Mouse (Mus musculus): Measurements from ENCODE around the gene Tmem255a. TPM values are rescaled to one million over a fixed set of nuclear protein-coding genes. Genes with fewer than 3 reads are reported as not detected.

Gene Tmem255a
- 0.08 TPM in 1 of 2 replicates, not detected in the other for polyA plus RNA-seq (2012; ENCODE audit: low replicate concordance)

DNA sequence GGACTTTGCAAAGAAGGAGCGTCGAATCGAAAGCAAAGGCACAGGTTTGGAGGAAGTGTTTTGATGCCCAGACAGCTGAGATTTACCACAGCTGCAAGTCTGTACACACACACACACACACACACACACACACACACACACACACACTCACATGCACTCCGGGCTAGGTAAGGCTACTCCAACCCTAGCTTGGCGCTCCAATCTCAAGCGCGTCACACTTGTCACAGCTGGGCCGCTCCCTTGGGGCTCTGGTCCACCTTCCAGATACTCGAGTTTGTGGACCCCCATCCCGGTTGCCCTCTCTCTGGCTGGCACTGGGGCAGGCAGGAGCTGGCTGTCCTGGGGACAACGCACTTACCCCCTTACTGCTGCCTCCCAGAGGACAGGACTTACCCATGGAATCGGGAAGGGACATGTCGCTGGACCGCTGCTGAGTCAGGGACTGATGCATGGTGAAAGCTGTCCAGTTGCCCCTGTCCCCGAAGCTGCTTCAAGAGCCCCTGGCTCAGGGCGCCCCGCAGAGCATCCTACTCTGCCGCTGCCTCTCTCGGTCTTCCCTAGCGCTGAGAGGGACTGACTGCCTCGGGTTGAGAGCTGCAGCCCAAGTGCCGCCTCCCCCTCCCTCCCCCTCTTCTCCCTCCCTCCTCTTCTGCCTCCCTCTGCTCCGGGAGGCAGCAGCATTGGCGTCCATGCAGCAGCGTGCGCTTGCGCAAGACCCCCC lies at the start of gene Tmem255a:
Tmem255a (minus strand) TSS at position 589 of the 721 bp plus-strand sequence.

DNA sequence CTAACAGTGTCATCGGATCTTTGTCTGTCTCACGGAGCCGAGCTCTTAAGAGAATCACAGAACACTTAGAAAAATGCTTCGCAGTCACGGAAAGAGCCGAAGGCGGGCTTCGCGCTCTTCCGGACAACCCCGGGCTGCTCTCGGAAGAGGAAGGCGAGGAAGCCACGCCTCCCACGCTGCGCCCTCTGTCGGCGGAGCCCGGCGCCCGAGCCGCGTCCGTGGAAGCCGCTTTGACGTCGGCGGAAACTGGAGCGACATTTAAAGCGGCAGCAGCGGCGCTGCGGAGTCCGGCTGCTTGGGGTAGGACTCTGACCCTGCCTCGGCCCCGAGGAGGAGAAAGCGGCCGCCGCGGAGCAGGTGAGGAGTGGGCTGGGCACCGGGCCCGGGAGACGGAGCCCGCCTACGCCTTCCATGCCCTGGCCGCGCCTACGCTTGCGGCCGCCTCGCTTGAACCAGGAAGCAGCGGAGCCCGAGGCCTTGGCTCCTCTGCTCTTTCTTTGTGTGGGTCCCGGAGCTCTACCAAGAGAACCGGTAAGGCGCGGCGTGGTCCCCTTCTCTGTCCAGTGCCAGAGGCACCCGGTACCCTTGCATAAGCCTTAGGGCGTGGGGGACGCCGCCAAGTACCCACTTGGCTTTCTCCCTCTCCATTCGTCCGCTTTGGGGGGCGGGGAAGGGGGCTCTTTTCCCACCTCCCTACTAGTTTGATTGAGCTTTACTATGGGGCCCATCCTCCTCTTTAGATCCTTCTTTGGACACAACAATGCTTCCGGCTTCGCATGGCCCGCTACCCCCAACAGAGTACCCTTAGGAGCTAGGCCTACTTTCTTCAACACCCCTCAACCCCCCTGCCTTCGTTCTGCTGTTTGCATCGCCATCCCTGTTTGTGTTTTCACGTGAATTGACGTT lies 62.4 kb downstream of the Tmem255a start, which contains the start of gene Zbtb33:
Zbtb33 (plus strand) TSS at position 242 of the 906 bp plus-strand sequence.

Other genes with a start within 250 kb of the Tmem255a start
- not detected in 2 replicates for gene Btg1-ps1, start 233.6 kb downstream of the Tmem255a start, polyA plus RNA-seq (2012; ENCODE audit: low replicate concordance)
- gene Btg1-ps2, start 209.3 kb downstream of the Tmem255a start, polyA plus RNA-seq (2012; ENCODE audit: low replicate concordance): not detected in 2 replicates
- gene Rhox10, start 186.0 kb downstream of the Tmem255a start, polyA plus RNA-seq (2012; ENCODE audit: low replicate concordance): not detected in 2 replicates
- not detected in 2 replicates for gene Rhox11, start 167.3 kb downstream of the Tmem255a start, polyA plus RNA-seq (2012; ENCODE audit: low replicate concordance)
- gene Rhox12, start 141.5 kb downstream of the Tmem255a start, polyA plus RNA-seq (2012; ENCODE audit: low replicate concordance): not detected in 2 replicates
- gene Rhox13, start 131.2 kb downstream of the Tmem255a start, polyA plus RNA-seq (2012; ENCODE audit: low replicate concordance): not detected in 2 replicates
- 3.6 and 4.1 TPM in 2 replicates for gene Zbtb33, start 62.6 kb downstream of the Tmem255a start, polyA plus RNA-seq (2012; ENCODE audit: low replicate concordance)
- not detected in 2 replicates for gene Atp1b4, start 63.7 kb upstream of the Tmem255a start, polyA plus RNA-seq (2012; ENCODE audit: low replicate concordance)
- 3.5 and 12.1 TPM in 2 replicates for gene Lamp2, start 204.0 kb upstream of the Tmem255a start, polyA plus RNA-seq (2012; ENCODE audit: low replicate concordance)

All from hematopoietic multipotent progenitor cell, adult 10-12 weeks (in vitro differentiated cells).